Mouse (Mus musculus) G1E (cell line): ENCODE results near the gene Spink2.

ENCODE experiments used
- CTCF ChIP-seq: IDR thresholded peaks from 2 replicates; pipeline ENCODE4 v1.5.1; 2012; ENCODE audit warnings: low read depth, low read length, inconsistent platforms, mixed read lengths
- TAL1 ChIP-seq: conservative IDR thresholded peaks from 2 replicates; pipeline ENCODE4 v1.6.1; 2012; ENCODE audit warnings: low read depth, low read length, inconsistent platforms, mixed read lengths

DNA sequence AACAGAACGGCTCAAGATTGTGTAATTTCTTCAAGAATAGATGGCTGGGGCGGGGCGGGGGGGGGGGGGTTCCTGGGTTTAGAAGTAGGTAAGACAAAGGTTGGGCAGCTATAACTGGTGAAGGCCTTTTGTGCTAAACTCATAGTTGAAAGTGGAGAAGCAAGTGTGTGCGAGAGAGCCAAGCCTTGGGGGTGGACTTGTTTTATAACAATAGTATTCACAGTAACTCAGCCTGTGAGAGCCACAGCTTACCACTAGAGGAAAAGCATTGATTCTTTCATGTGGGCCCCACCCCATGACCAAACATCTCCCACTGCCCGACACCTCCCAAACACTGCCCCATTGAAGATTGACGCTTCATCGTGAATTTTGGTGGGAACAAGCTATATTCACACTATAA is 47.7 kb downstream of the Spink2 start:
- no peak for TF ChIP-seq CTCF
- TF ChIP-seq TAL1: no peak
